Mouse (Mus musculus) hindlimb bud, embryonic 11.5 days (tissue): Measurements from ENCODE around the gene Csad.

Source experiments
- DNase-seq: peaks from one replicate; pipeline ENCODE4 v3.0.0-alpha.2; 2012; ENCODE audit warnings: low read depth, low spot score; ENCODE audit errors: extremely low spot score

The Csad gene

DNA sequence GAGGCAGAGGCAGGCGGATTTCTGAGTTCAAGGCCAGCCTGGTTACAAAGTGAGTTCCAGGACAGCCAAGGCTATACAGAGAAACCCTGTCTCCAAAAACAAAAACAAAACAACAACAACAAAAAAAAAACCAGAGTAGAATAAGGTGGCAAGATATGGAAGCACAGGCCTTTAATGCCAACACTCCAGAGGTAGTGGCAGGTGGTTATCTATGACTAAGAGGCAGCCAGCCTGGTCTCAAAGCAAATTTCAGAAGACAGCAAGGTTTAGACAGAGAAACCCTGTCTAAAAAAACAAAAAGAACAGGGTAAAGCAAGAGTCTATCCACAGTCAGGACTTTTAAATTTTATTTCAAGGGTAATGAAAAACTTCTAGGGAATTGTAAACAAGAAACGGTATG is 69.8 kb downstream of the Csad start:
- no peak for DNase-seq

DNA sequence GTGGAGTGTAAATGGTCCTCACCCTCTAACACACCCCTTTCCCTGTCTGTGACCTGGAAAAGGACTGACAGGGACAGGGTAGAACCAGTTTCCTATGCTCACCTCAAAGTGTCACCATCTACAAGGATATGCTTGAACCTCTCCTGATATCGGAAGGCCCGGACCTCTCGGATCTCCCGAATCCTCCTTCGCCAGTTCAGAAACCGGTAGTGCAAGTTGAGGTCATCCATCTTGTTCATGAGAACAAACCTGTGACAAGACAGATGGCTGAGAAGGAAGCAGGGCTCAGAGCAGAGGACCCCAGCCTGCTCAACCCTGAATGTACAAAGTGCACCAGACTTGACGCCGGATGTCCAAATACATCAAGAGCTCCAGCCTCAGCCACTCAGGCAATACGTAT is 71.2 kb downstream of the Csad start:
- DNase-seq, result no peak
